Mouse (Mus musculus) small intestine, adult 2 months (tissue): Measurements from ENCODE around the gene Ttc22. TPM values are rescaled to one million over a fixed set of nuclear protein-coding genes. Genes with fewer than 3 reads are reported as not detected.

Experiments used
- H3K27ac ChIP-seq: fragments of 200-500 bp; 2 replicates; pipeline ENCODE4 v1.5.1; 2012; ENCODE audit warnings: low read depth, low read length, control low read depth, inconsistent platforms; ENCODE audit not compliant: insufficient read depth
- H3K27me3 ChIP-seq: fragments of 200-500 bp; 2 replicates; pipeline ENCODE4 v1.6.1; 2012; ENCODE audit warnings: mild to moderate bottlenecking, moderate library complexity, low read length, inconsistent platforms; ENCODE audit not compliant: control insufficient read depth, insufficient read depth
- H3K36me3 ChIP-seq: fragments of 200-500 bp; 2 replicates; pipeline ENCODE4 v1.6.1; 2012; ENCODE audit warnings: mild to moderate bottlenecking, low read length, control low read depth, inconsistent platforms; ENCODE audit not compliant: control insufficient read depth, insufficient read depth
- H3K4me1 ChIP-seq: fragments of 200-500 bp; 2 replicates; pipeline ENCODE4 v1.6.1; 2012; ENCODE audit warnings: low read length, inconsistent platforms, mixed read lengths; ENCODE audit not compliant: control insufficient read depth, insufficient read depth, insufficient read length
- H3K4me3 ChIP-seq: fragments of 200-500 bp; 2 replicates; pipeline ENCODE4 v1.5.1; 2012; ENCODE audit warnings: low read depth, mild to moderate bottlenecking, control low read depth, inconsistent platforms, low read length, moderate library complexity
- CTCF ChIP-seq: fragments of 200-500 bp; IDR thresholded peaks from 2 replicates; pipeline ENCODE4 v1.5.1; 2012; ENCODE audit warnings: low read depth, mild to moderate bottlenecking, control low read depth, inconsistent platforms, low read length, moderate library complexity, mixed read lengths; ENCODE audit not compliant: insufficient replicate concordance, insufficient read length; ENCODE audit errors: extremely low read depth
- POLR2A ChIP-seq: fragments of 200-500 bp; IDR thresholded peaks from 2 replicates; pipeline ENCODE4 v1.6.1; 2012; ENCODE audit warnings: low read depth, mild to moderate bottlenecking, control low read depth, inconsistent platforms, low read length, moderate library complexity
- WGBS: fragments of 180-500 bp; shearing (Covaris S2); methylation state at CpG from one replicate; pipeline ENCODE4 v1.1.7; 2018; 5-methylcytosine and 5-hydroxymethylcytosine counted together
- polyA plus RNA-seq: library from polyadenylated mRNA; depleted of rRNA; stranded (reverse); fragments of >200 nt; gene quantifications from 2 replicates; pipeline ENCODE4 v1.2.3, GENCODE M21; 2012

The Ttc22 gene
- polyA plus RNA-seq, 1 experiment, result 112 TPM

DNA sequence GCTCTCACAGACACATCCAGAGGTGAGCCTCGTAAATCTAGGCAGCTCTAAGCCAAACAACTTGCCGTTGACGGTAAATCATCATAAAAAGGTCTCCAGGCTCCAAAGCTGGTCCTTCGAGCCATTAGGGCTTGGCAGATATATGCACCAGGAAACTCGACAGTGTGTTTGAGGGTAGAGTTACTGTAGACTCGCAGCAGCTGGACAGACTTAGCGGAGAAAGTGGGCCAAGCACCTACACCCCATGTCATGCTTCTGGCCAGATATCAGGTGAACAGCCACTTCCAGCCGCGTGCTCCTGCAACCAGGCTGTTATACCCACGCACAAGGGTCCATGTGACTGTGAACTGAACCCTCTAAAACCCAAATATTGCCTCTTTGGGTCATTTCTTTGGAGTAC is 33.4 kb downstream of the Ttc22 start:
- H3K27me3 ChIP-seq, result no peaks in the 10 kb centered on the region
- H3K4me1 ChIP-seq, result peaks cover 6% of the 10 kb centered on the region; the same call in 1 of the 2 replicates
- peaks cover 15% of the 10 kb centered on the region for H3K36me3 ChIP-seq
- TF ChIP-seq CTCF (no peak), POLR2A (no peak)
- H3K4me3 ChIP-seq, result no peak overlapping the region
- no peak overlapping the region for H3K27ac ChIP-seq
- WGBS, result 76% methylated on average over 10 of the region's 10 CpGs

DNA sequence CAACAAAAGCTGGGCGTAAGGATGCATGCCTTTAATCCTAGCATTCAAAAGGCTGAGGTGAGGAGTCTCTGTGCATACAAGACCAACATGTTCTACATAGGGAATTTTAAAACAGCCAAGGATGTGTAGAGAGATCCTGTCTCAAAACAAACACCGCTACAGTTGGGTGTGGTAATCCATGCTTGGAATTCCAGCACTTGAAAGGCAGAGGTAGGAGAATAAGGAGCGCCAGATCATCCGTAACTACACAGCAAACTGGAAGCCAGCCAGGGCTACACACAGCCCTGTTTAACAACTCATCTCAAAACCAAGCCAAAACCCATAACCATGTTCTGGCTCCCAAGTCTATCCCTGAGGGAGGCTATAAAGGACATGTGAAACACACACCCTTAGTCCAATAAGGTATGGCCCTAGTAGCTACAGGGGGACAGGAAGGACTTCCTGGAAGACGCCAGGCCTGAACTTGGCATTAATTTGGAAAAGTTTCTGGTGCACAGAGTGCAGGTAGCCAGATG is 41.8 kb downstream of the Ttc22 start:
- 81% methylated on average over 5 of the region's 5 CpGs for WGBS
- H3K4me3 ChIP-seq, result no peak overlapping the region
- no peak overlapping the region for H3K27ac ChIP-seq
- peaks cover 81% of the 10 kb centered on the region for H3K36me3 ChIP-seq
- H3K4me1 ChIP-seq, result no peaks in the 10 kb centered on the region
- no peaks in the 10 kb centered on the region for H3K27me3 ChIP-seq
- no peak for TF ChIP-seq CTCF
- no peak for TF ChIP-seq POLR2A

- no peaks in the 10 kb centered on the region for H3K27me3 ChIP-seq
- peaks cover 85% of the 10 kb centered on the region for H3K36me3 ChIP-seq
- no peak overlapping the region for H3K27ac ChIP-seq
- WGBS, result 94% methylated on average over 6 of the region's 6 CpGs
- no peaks in the 10 kb centered on the region for H3K4me1 ChIP-seq
- TF ChIP-seq POLR2A, result no peak
- no peak for TF ChIP-seq CTCF
- H3K4me3 ChIP-seq, result no peak overlapping the region
These were observed 42.5 kb downstream of the Ttc22 start for GRCm38 (mm10) chr4:106664697-106665096.

DNA sequence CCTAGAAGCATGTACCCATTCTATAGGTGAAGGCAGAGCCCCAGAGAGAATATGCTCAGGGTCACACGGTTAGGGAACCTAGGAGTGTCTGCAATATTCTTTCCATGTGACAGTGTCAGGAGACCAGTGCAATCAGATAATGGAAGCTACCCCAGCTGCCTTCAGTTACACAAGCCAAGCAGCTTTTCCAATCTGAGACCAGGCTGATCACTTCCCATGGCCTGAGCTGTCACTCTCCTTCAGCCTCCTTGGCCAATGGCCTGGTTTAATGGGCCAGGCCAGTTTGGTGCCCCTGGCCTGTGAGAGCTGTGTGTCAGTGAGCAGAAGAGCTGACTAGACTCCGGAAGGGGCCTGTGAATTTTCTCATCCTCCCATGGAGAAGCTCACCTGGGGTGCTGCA is 43.0 kb downstream of the Ttc22 start:
- Histone ChIP-seq H3K4me1 (no peaks in the 10 kb centered on the region), H3K36me3 (peaks cover 85% of the 10 kb centered on the region), H3K27me3 (no peaks in the 10 kb centered on the region), H3K4me3 (no peak overlapping the region), H3K27ac (no peak overlapping the region)
- 90% methylated on average over 2 of the region's 2 CpGs for WGBS
- no peak for TF ChIP-seq POLR2A
- no peak for TF ChIP-seq CTCF

GRCm38 (mm10) chr4:106665673-106666072 is 43.4 kb downstream of the Ttc22 start:
- WGBS, result 90% methylated on average over 10 of the region's 10 CpGs
- Histone ChIP-seq H3K36me3 (peaks cover 87% of the 10 kb centered on the region), H3K27ac (no peak overlapping the region), H3K4me1 (no peaks in the 10 kb centered on the region), H3K27me3 (no peaks in the 10 kb centered on the region), H3K4me3 (no peak overlapping the region)
- TF ChIP-seq CTCF (no peak), POLR2A (no peak)

DNA sequence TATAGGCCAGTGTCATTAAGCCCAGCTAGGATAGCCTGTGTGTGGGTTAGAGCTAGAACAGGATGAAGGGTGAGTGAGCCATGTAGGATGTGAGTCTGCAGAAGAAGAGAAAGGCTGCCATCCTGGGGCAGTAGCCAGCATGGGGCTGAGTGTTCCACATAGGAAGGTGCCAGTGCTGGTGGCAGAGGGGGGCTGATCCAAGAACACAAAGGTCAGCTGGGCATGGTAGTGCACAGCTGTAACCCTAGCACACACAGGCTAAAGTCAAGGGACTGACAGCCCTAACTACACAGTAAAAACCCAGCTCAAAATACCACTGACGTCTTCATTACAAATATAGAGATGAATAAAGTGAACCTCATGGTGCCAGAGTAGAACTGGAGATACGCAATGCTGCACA is 44.3 kb downstream of the Ttc22 start:
- Histone ChIP-seq H3K27me3 (no peaks in the 10 kb centered on the region), H3K36me3 (peaks cover 87% of the 10 kb centered on the region), H3K4me1 (no peaks in the 10 kb centered on the region), H3K27ac (no peak overlapping the region), H3K4me3 (no peak overlapping the region)
- WGBS, result 100% methylated on average over 2 of the region's 2 CpGs
- TF ChIP-seq CTCF (no peak), POLR2A (no peak)

- TF ChIP-seq CTCF, result no peak
- TF ChIP-seq POLR2A, result no peak; the same call in 1 of the 2 replicates
- 56% methylated on average over 5 of the region's 5 CpGs for WGBS
- Histone ChIP-seq H3K4me1 (no peaks in the 10 kb centered on the region), H3K27me3 (no peaks in the 10 kb centered on the region), H3K27ac (no peak overlapping the region), H3K36me3 (peaks cover 38% of the 10 kb centered on the region), H3K4me3 (no peak overlapping the region)
These were observed 54.5 kb downstream of the Ttc22 start for GRCm38 (mm10) chr4:106676749-106677148.
